Mouse (Mus musculus) gonadal fat pad, adult 2 months (tissue): Measurements from ENCODE around the gene Brd4. TPM values are rescaled to one million over a fixed set of nuclear protein-coding genes. Genes with fewer than 3 reads are reported as not detected.

Source experiments
- DNase-seq: peaks from one replicate; pipeline ENCODE4 v3.0.0-alpha.2; 2012; ENCODE audit warnings: low read depth
- polyA plus RNA-seq: library from polyadenylated mRNA; depleted of rRNA; stranded (reverse); fragments of >200 nt; gene quantifications from 2 replicates; pipeline ENCODE4 v1.2.3, GENCODE M21; 2012

Gene Brd4
- polyA plus RNA-seq, 1 experiment = 15.0 TPM

GRCm38 (mm10) chr17:32281126-32281525 is 3.4 kb downstream of the Brd4 start:
- DNase-seq = no peak

- DNase-seq = no peak
These were observed 3.9 kb downstream of the Brd4 start for GRCm38 (mm10) chr17:32280575-32280974.

GRCm38 (mm10) chr17:32277201-32277600 is 7.3 kb downstream of the Brd4 start:
- DNase-seq = no peak

GRCm38 (mm10) chr17:32275568-32275967 is 9.0 kb downstream of the Brd4 start:
- no peak for DNase-seq

- no peak for DNase-seq
These were observed 15.4 kb downstream of the Brd4 start for GRCm38 (mm10) chr17:32269151-32269550.

GRCm38 (mm10) chr17:32268540-32268960 is 16.0 kb downstream of the Brd4 start:
- DNase-seq = no peak

GRCm38 (mm10) chr17:32268096-32268495 is 16.4 kb downstream of the Brd4 start:
- no peak for DNase-seq

GRCm38 (mm10) chr17:32267617-32268016 is 16.9 kb downstream of the Brd4 start:
- DNase-seq = no peak

GRCm38 (mm10) chr17:32263672-32264071 is 20.9 kb downstream of the Brd4 start:
- peak; percentile 75 for DNase-seq

- no peak for DNase-seq
These were observed 21.5 kb downstream of the Brd4 start for GRCm38 (mm10) chr17:32262831-32263559.

GRCm38 (mm10) chr17:32258869-32259268 is 25.7 kb downstream of the Brd4 start:
- DNase-seq = no peak

GRCm38 (mm10) chr17:32257944-32258343 is 26.6 kb downstream of the Brd4 start:
- DNase-seq = no peak

- no peak for DNase-seq
These were observed 27.1 kb downstream of the Brd4 start for GRCm38 (mm10) chr17:32257452-32257851.

- DNase-seq = no peak
These were observed 27.6 kb downstream of the Brd4 start for GRCm38 (mm10) chr17:32256896-32257295.

GRCm38 (mm10) chr17:32253261-32253660 is 31.3 kb downstream of the Brd4 start:
- DNase-seq = no peak

- no peak for DNase-seq
These were observed 32.6 kb downstream of the Brd4 start for GRCm38 (mm10) chr17:32251827-32252470.

GRCm38 (mm10) chr17:32250066-32250465 is 34.5 kb downstream of the Brd4 start:
- DNase-seq = no peak

GRCm38 (mm10) chr17:32248192-32248591 is 36.3 kb downstream of the Brd4 start:
- no peak for DNase-seq

GRCm38 (mm10) chr17:32247616-32248015 is 36.9 kb downstream of the Brd4 start:
- DNase-seq = no peak

GRCm38 (mm10) chr17:32246117-32246516 is 38.4 kb downstream of the Brd4 start:
- no peak for DNase-seq

- no peak for DNase-seq
These were observed 43.5 kb downstream of the Brd4 start for GRCm38 (mm10) chr17:32240881-32241531.

GRCm38 (mm10) chr17:32238589-32238988 is 45.9 kb downstream of the Brd4 start:
- no peak for DNase-seq
